Mouse (Mus musculus): ENCODE results near the gene Tshz2. TPM values are rescaled to one million over a fixed set of nuclear protein-coding genes. Genes with fewer than 3 reads are reported as not detected.

The Tshz2 gene
- polyA plus RNA-seq, 2 experiments = 0.43 to 1.5 TPM

DNA sequence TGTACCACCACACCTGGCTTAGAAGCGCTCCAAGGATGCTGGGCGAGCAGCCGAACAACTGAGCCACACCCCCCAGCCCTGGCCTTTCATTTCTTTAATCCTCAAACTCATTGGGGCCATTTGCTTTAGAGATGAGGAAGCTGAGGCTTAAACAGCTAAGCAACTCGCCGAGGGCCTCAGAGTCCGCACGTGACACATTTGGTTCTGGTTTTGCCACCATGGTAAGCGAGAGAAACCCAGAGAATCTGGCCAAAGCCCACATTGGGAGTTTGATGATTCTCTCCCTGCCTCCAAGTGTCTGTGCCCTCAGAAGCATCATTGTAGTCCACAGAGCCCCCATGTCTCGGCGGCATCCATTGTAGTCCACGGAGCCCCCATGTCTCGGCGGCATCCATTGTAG lies 205.7 kb downstream of the Tshz2 start:
- TF ChIP-seq CTCF (IDR thresholded peaks at IDR 0.05; ENCODE audit: low read depth) = no peak
- no peak for TF ChIP-seq EP300 (IDR thresholded peaks at IDR 0.05; ENCODE audit: low read depth)
- Histone ChIP-seq H3K4me1 (replicated peaks; ENCODE audit: control insufficient read depth in 2 of 2, insufficient read depth in 2 of 2, low read length in 1 of 2) (no peaks in the 10 kb centered on the region; a peak in 1 of 4 replicates), H3K9me3 (ENCODE audit: control insufficient read depth, low read length) (no peaks in the 10 kb centered on the region), H3K27me3 (ENCODE audit: control insufficient read depth, insufficient read depth, low read length) (no peaks in the 10 kb centered on the region), H3K4me2 (ENCODE audit: low read depth) (no peak overlapping the region), H3K9ac (replicated peaks) (no peak overlapping the region), H3K4me3 (ENCODE audit: insufficient read depth in 1 of 2, low read depth in 2 of 2, low read length in 2 of 2) (no peak overlapping the region), H3K27ac (no peak overlapping the region), H3K36me3 (replicated peaks; ENCODE audit: control insufficient read depth, insufficient read depth, low read depth) (no peaks in the 10 kb centered on the region)
- no peak for ATAC-seq (ENCODE audit: insufficient read depth)
- 83% methylated on average over 13 of the region's 13 CpGs for WGBS (ENCODE audit: insufficient replicate concordance)
- no peak for DNase-seq (ENCODE audit: low read depth in 3 of 3, low spot score in 3 of 3)

DNA sequence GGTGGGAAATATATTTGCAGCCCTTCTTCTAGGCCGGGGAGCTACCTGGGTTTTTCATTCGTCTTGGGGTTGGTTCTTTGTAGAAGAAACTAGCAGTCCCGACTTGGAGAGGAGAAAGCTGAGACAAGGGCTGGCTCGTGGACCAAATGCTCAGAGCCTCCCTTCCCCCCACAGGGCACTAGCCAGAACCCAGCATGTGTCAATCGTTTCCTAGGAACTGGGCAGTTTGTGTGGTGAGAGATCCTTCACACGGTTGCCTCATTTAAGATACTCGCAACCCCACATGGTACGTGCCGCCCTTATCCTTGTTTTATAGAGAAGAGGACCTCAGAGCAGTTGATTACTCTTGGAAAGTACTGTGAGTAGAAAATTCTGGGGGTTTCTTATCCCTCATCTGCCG lies 208.6 kb downstream of the Tshz2 start:
- no peaks in the 10 kb centered on the region for H3K36me3 ChIP-seq (replicated peaks; ENCODE audit: control insufficient read depth, insufficient read depth, low read depth)
- DNase-seq (ENCODE audit: low read depth in 3 of 3, low spot score in 3 of 3) (no peak), ATAC-seq (ENCODE audit: insufficient read depth) (no peak)
- no peaks in the 10 kb centered on the region for H3K4me1 ChIP-seq (replicated peaks; ENCODE audit: control insufficient read depth in 2 of 2, insufficient read depth in 2 of 2, low read length in 1 of 2)
- H3K27me3 ChIP-seq (ENCODE audit: control insufficient read depth, insufficient read depth, low read length) = no peaks in the 10 kb centered on the region
- H3K4me2 ChIP-seq (ENCODE audit: low read depth) = no peak overlapping the region
- no peak for TF ChIP-seq CTCF (IDR thresholded peaks at IDR 0.05; ENCODE audit: low read depth)
- TF ChIP-seq EP300 (IDR thresholded peaks at IDR 0.05; ENCODE audit: low read depth) = no peak
- WGBS (ENCODE audit: insufficient replicate concordance) = 56% methylated on average over 10 of the region's 10 CpGs
- H3K9ac ChIP-seq (replicated peaks) = no peak overlapping the region
- no peak overlapping the region for H3K4me3 ChIP-seq (ENCODE audit: insufficient read depth in 1 of 2, low read depth in 2 of 2, low read length in 2 of 2)
- H3K27ac ChIP-seq = no peak overlapping the region
- H3K9me3 ChIP-seq (ENCODE audit: control insufficient read depth, low read length) = no peaks in the 10 kb centered on the region

DNA sequence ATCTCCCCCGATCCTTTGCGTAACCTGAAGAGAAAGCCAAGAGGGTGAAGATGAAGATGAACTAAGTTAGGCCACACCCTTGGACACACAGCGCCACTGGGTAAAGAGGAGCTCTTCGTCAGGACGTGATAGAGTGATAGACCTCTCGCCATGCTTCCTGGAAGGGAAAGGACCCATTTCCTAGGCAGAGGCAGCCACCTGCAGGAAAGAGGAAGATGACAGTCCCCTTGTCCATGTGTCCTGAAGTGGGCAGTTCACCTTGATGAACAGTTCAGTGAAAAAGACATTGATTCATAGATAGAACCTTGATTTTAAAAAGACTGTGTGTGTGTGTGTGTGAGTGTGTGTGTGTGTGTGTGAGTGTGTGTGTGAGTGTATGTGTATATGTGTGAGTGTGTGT lies 209.7 kb downstream of the Tshz2 start:
- Histone ChIP-seq H3K9me3 (ENCODE audit: control insufficient read depth, low read length) (no peaks in the 10 kb centered on the region), H3K27me3 (ENCODE audit: control insufficient read depth, insufficient read depth, low read length) (no peaks in the 10 kb centered on the region), H3K36me3 (replicated peaks; ENCODE audit: control insufficient read depth, insufficient read depth, low read depth) (no peaks in the 10 kb centered on the region), H3K4me3 (ENCODE audit: insufficient read depth in 1 of 2, low read depth in 2 of 2, low read length in 2 of 2) (no peak overlapping the region), H3K9ac (replicated peaks) (no peak overlapping the region), H3K4me2 (ENCODE audit: low read depth) (no peak overlapping the region), H3K27ac (no peak overlapping the region), H3K4me1 (replicated peaks; ENCODE audit: control insufficient read depth in 2 of 2, insufficient read depth in 2 of 2, low read length in 1 of 2) (no peaks in the 10 kb centered on the region)
- DNase-seq (ENCODE audit: low read depth in 3 of 3, low spot score in 3 of 3) (no peak), ATAC-seq (ENCODE audit: insufficient read depth) (no peak)
- WGBS (ENCODE audit: insufficient replicate concordance) = 51% methylated on average over 6 of the region's 6 CpGs
- TF ChIP-seq EP300 (IDR thresholded peaks at IDR 0.05; ENCODE audit: low read depth) (no peak), CTCF (IDR thresholded peaks at IDR 0.05; ENCODE audit: low read depth) (peak; percentile 24)

DNA sequence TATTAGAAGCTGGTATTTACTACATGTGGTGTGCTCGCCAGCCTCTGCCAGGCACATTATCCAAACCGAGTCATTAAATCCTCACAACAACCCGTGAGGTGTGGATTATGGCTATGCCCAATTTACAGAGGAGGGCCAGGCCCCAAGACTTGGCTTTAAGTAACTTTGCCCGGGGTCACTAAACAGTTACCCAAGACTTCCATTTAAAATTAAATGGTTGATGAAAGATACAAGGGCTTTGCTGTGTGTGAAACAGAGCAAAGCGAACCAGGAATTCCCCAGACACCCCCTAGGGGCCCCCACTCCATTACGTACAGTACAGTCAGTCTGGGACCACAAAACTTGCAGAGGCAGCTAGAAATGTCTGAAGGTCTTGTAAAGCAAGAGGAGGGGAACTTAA lies 210.7 kb downstream of the Tshz2 start:
- no peaks in the 10 kb centered on the region for H3K9me3 ChIP-seq (ENCODE audit: control insufficient read depth, low read length)
- no peak overlapping the region for H3K4me3 ChIP-seq (ENCODE audit: insufficient read depth in 1 of 2, low read depth in 2 of 2, low read length in 2 of 2)
- H3K27ac ChIP-seq = no peak overlapping the region
- no peak overlapping the region for H3K9ac ChIP-seq (replicated peaks)
- no peak overlapping the region for H3K4me2 ChIP-seq (ENCODE audit: low read depth)
- no peak for TF ChIP-seq EP300 (IDR thresholded peaks at IDR 0.05; ENCODE audit: low read depth)
- no peak for TF ChIP-seq CTCF (IDR thresholded peaks at IDR 0.05; ENCODE audit: low read depth)
- H3K27me3 ChIP-seq (ENCODE audit: control insufficient read depth, insufficient read depth, low read length) = no peaks in the 10 kb centered on the region
- 53% methylated on average over 6 of the region's 6 CpGs for WGBS (ENCODE audit: insufficient replicate concordance)
- no peaks in the 10 kb centered on the region for H3K36me3 ChIP-seq (replicated peaks; ENCODE audit: control insufficient read depth, insufficient read depth, low read depth)
- H3K4me1 ChIP-seq (replicated peaks; ENCODE audit: control insufficient read depth in 2 of 2, insufficient read depth in 2 of 2, low read length in 1 of 2) = no peaks in the 10 kb centered on the region
- ATAC-seq (ENCODE audit: insufficient read depth) (no peak), DNase-seq (ENCODE audit: low read depth in 3 of 3, low spot score in 3 of 3) (no peak)

DNA sequence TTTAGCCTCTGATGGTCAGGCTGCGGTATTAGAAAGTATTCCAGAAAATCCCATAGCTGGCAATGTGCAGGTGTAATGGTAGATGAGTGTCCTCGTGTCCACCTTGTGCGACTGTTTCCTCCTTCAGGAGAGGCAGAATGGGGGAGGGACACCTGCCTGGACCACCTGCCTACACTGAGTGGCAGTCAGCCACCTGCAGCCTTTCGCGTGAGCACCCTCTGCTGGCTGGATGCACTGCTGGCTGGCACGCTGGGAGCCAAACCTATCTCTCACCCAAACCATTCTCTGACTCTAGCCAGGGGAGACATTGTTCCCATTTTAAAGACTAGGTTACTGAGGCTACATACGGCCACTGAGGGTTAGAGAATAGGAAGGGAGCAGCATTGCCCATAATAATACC lies 216.3 kb downstream of the Tshz2 start:
- no peaks in the 10 kb centered on the region for H3K36me3 ChIP-seq (replicated peaks; ENCODE audit: control insufficient read depth, insufficient read depth, low read depth)
- H3K4me2 ChIP-seq (ENCODE audit: low read depth) = no peak overlapping the region
- DNase-seq (ENCODE audit: low read depth in 3 of 3, low spot score in 3 of 3) = no peak
- ATAC-seq (ENCODE audit: insufficient read depth) = no peak
- TF ChIP-seq CTCF (IDR thresholded peaks at IDR 0.05; ENCODE audit: low read depth) (peak; percentile 73), EP300 (IDR thresholded peaks at IDR 0.05; ENCODE audit: low read depth) (no peak)
- no peak overlapping the region for H3K4me3 ChIP-seq (ENCODE audit: insufficient read depth in 1 of 2, low read depth in 2 of 2, low read length in 2 of 2)
- H3K27me3 ChIP-seq (ENCODE audit: control insufficient read depth, insufficient read depth, low read length) = no peaks in the 10 kb centered on the region
- no peak overlapping the region for H3K9ac ChIP-seq (replicated peaks)
- no peak overlapping the region for H3K27ac ChIP-seq
- 28% methylated on average over 7 of the region's 7 CpGs for WGBS (ENCODE audit: insufficient replicate concordance)
- H3K9me3 ChIP-seq (ENCODE audit: control insufficient read depth, low read length) = no peaks in the 10 kb centered on the region
- no peaks in the 10 kb centered on the region for H3K4me1 ChIP-seq (replicated peaks; ENCODE audit: control insufficient read depth in 2 of 2, insufficient read depth in 2 of 2, low read length in 1 of 2)

Measured in liver, embryonic 14.5 days (tissue).